Mouse (Mus musculus): Measurements from ENCODE around the gene Cacnb1.

The Cacnb1 gene

GRCm38 (mm10) chr11:98011716-98012115, 11.1 kb downstream of the Cacnb1 start:
- in situ Hi-C loops (cut with MboI, MseI): no loop called here

- in situ Hi-C loops (cut with MboI, MseI): no loop called here
Observed at GRCm38 (mm10) chr11:98008087-98008486, 14.7 kb downstream of the Cacnb1 start.

- in situ Hi-C loops (cut with MboI, MseI): no loop called here
Observed at GRCm38 (mm10) chr11:98005686-98006085, 17.1 kb downstream of the Cacnb1 start.

- in situ Hi-C loops (cut with MboI, MseI): no loop called here
Observed at GRCm38 (mm10) chr11:98005076-98005475, 17.8 kb downstream of the Cacnb1 start.

- in situ Hi-C loops (cut with MboI, MseI): no loop called here
Observed at GRCm38 (mm10) chr11:98004161-98004560, 18.7 kb downstream of the Cacnb1 start.

DNA sequence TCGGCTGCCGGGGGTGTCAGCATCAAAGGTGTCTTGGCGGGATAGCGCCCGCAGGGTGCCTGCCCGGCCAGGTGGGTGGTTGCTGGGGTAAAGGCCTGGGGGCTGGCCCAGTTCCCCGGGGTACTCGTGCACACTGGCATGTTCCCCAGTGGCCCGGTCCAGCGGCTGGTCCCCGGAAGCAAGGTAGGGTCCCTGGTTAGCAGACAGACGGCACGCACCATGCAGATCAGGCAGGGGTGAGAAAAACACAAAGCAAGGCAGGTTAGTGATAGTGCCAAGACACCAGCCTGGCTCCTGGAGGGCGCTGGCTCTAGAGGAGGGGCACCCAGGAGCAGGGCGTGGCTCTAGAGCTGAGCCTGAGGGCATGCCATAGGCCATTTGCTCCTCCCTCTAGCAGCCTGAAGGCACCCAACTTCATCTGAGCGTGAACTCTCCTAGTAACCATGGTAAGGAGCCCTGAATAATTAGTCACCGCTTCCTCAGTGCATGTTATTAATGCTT, 19.6 kb downstream of the Cacnb1 start:
- in situ Hi-C loops (cut with MboI, MseI): no loop called here

GRCm38 (mm10) chr11:98002627-98003026, 20.2 kb downstream of the Cacnb1 start:
- in situ Hi-C loops (cut with MboI, MseI): no loop called here

- in situ Hi-C loops (cut with MboI, MseI): no loop called here
Observed at GRCm38 (mm10) chr11:98001986-98002385, 20.8 kb downstream of the Cacnb1 start.

DNA sequence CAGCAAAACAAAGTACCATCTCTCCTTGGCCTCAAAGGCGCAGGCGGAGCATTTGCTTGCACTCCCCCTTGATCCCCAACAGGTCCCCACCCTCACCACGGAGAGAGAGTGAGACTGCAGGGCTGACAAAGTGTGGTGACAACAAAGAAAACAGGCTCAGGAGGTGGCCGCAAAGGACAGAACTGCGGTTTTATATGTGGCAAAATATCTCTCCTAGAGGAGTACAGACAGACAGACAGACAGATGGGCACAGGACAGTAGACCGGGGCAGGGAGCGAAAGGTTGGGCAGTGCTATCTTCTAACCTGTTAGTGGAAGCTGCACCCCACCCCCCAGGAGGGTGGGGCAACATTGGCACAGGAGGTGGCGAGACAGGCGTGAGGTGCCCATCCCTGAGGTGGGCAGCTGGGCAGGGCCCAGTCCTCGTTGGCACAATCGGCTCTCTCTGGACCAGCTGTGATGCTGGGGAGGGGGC, 21.4 kb downstream of the Cacnb1 start:
- in situ Hi-C loops (cut with MboI, MseI): no loop called here

DNA sequence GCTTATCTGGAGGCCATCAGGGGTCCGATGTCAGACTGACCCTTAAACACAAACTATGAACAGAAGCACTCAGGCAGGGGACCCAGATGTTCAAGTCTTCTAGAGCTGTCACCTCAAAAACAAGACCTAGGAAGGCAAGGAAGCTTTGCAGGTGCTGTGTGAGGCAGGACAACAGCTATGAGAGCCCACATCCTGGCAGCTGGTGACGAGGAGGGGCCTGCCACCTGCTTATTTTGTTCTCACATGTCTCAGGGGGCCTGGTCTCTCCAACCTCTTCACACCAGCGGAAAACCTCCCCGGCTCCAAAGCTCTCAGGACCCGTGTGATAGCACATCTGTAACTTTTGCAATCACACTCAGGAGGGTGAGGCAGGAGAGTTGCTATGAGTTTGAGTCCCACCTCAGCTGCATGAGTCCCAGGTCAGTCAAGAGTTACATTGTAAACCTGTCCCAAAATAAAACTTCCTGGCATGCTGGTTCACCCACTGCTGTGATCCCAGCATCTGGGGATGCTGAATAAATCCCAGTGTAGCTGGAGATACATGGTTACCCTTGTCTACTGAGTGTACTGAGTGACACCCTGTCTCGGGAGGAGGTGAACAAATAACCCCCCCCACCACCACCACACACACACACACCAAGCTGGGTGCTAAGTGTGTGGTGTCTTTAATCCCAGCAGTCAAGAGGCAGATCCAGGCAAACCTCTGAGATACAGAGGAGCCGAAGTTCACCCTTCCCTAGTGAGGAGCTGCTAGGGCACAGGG, 22.3 kb downstream of the Cacnb1 start:
- in situ Hi-C loops (cut with MboI, MseI): no loop called here

- in situ Hi-C loops (cut with MboI, MseI): no loop called here
Observed at GRCm38 (mm10) chr11:97999748-98000147, 23.1 kb downstream of the Cacnb1 start.

- in situ Hi-C loops (cut with MboI, MseI): no loop called here
Observed at GRCm38 (mm10) chr11:97998898-97999608, 23.8 kb downstream of the Cacnb1 start.

- in situ Hi-C loops (cut with MboI, MseI): no loop called here
Observed at GRCm38 (mm10) chr11:97998074-97998793, 24.6 kb downstream of the Cacnb1 start.

DNA sequence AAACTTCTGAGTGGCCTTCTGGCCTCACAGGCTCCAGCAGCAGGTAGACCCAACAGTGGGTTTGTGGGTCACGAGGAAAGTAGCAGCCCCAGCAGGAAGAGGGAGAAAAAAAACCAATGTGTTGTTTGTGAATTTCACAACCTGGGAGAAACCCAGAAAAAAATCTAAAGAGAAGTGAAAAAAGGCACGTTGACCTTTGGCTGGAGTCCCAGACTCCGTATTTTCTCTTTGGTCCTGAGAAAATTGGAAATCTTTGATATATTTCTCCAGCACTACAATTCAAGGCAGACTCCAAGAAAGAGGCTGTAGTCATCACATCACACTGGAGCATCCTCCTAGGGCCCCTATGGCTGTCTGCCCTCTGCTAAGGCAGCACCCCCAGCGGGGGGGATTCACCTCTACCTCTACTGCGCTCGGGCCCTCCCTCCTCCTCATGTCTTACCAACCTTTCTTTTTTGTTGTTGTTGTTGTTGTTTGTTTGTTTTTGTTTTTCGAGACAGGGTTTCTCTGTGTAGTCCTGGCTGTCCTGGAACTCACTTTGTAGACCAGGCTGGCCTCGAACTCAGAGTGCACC, 25.4 kb downstream of the Cacnb1 start:
- in situ Hi-C loops (cut with MboI, MseI): no loop called here

DNA sequence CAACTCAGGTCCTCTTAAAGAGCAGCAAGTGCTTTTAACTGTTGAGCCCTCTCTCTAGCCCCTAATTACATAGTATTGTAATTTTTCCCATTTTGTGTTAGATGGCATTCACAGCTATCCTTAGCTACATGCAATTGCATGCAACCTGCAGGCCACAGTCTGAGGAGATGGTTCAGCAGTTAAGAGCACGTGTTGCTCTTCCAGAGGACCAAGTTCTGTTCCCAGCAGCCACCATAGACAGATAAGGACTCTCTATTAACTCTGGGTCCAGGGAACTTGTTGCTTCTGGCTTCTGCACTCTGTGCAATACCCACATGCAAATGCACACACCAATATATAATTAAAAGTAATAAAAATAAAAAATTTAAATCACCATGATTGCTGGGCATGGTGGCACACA, 26.1 kb downstream of the Cacnb1 start:
- in situ Hi-C loops (cut with MboI, MseI): no loop called here

DNA sequence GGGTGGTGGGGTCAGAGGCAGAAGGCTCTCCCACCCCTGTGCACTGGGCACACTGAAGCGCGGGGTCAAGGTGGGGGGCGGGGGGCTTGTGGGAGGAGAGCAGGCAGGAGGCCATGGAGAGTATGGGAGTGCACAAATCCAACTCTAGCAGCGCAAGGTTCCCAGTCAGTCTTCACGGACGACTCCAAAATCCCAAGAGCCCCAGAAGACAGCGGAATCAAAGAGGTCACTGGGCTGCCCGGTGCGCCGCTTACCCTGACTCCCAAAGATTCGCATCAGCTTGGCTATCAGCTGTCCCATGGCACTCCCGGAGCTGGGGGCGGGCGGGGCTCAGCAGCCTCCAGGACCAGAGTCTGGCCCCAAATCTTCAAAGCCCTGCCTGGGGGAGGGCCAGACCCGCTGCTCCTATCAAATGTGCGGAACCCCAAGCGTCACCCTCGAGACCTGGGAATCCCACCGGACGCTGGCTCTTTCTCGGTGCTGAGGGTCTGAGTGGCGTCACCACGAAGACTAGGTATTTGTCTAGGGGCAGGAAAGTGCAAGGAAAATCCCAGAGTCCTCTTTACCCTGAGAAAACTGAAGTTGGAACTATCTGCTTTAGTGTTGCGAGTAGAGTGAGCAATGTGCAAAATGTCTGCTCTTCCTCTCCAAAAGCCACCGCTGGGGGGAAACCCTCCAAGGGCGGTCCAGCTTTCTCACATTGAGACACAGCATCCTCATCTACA, 27.1 kb downstream of the Cacnb1 start, which contains the start of gene Arl5c:
Gene Arl5c, minus strand, starts transcription at position 618 of the 725 bp plus-strand sequence.
- in situ Hi-C loops (cut with MboI, MseI): no loop called here

DNA sequence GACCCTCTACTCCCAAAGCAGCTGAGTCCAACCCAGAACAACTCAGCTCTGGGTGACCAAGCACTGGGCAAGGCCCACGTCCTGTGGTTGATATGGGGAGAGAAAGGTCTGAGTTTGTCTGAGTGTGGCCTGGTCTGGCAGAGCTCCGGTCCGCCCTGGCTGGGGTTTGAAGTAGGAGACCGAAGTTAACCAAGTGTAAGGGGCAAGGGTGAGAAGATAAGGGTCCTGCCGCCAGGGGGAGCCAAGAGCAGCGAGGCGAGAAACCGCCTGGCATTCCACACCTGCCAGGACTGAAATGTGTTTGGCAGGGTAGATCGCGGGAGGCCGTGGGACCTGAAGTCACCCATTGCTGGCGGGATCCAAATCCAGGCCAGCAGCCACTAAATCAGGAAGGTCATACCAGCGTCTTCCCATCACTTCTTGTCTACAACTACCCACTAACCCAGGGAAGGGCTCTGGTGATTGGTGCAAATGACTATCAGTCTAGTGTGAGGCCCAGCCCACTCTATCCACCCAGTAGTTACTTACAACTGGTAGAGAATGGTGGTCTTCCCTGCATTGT, 28.2 kb downstream of the Cacnb1 start:
- in situ Hi-C loops (cut with MboI, MseI): loop anchor here (5.0 kb wide), 1 partner anchor 197 kb away; the partner anchor contains the start of gene Lasp1

DNA sequence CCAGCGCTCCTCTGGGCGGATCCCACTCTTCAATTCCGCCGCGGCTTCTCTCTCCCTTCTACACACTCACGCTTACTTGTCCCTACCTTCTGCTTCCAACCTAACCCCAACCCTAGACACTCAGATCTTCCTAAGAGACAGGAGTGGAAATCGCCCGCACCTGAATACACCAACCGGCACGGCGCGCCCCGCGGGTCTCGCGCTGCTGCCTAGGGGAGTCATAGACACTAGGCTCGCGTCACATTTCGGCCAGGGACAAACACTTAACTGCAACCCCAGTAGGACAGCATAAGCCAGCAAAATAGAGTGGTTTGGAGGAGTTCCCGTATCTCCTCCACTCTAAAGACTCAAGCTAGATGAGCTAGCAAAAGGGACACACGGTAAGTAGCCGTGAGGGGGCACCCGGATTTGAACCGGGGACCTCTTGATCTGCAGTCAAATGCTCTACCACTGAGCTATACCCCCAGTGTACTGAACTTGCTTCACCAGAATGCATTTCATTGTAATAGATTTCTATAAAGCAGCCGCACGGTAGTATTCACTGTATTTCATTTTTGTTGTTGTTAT, 34.2 kb downstream of the Cacnb1 start:
- in situ Hi-C loops (cut with MboI, MseI): no loop called here

- in situ Hi-C loops (cut with MboI, MseI): no loop called here
Observed at GRCm38 (mm10) chr11:97987551-97988526, 35.0 kb downstream of the Cacnb1 start.

Data from T-helper 2 cell (primary cell).